Mouse (Mus musculus) kidney, postnatal 0 days (tissue): ENCODE measurements around the gene Fads3. TPM values are rescaled to one million over a fixed set of nuclear protein-coding genes. Genes with fewer than 3 reads are reported as not detected.

Source experiments
- ATAC-seq: fragments of 200-750 bp; cut with Nextera tagmentation; replicated peaks from 2 replicates; pipeline ENCODE4 v1.8.0; 2017; ENCODE audit warnings: low read depth, moderate number of reproducible peaks, moderate TSS enrichment, moderate library complexity; ENCODE audit not compliant: low FRiP score
- DNase-seq: peaks from one replicate; pipeline ENCODE4 v3.0.0-alpha.2; 2016; ENCODE audit warnings: low spot score
- H3K27ac ChIP-seq: fragments of 300-500 bp; sonication (generic); 2 replicates; pipeline ENCODE4 v1.5.1; 2014; ENCODE audit warnings: mild to moderate bottlenecking
- H3K27me3 ChIP-seq: fragments of 300-500 bp; sonication (generic); 2 replicates; pipeline ENCODE4 v1.6.1; 2014; ENCODE audit warnings: low read length, mixed read lengths; ENCODE audit not compliant: insufficient read depth
- H3K36me3 ChIP-seq: fragments of 300-500 bp; sonication (generic); 2 replicates; pipeline ENCODE4 v1.6.1; 2014; ENCODE audit warnings: low read length, mixed read lengths; ENCODE audit not compliant: insufficient read depth
- H3K4me1 ChIP-seq: fragments of 300-500 bp; sonication (generic); replicated peaks from 2 replicates; pipeline ENCODE4 v1.6.1; 2014; ENCODE audit warnings: antibody characterized with exemption, low read length, mixed read lengths; ENCODE audit not compliant: insufficient read depth
- H3K4me2 ChIP-seq: fragments of 300-500 bp; sonication (generic); 2 replicates; pipeline ENCODE4 v1.6.1; 2014; ENCODE audit warnings: mild to moderate bottlenecking, low read length, moderate library complexity, mixed read lengths
- H3K4me3 ChIP-seq: fragments of 300-500 bp; sonication (generic); replicated peaks from 2 replicates; pipeline ENCODE4 v1.5.1; 2014; ENCODE audit warnings: low read depth, low read length
- H3K9ac ChIP-seq: fragments of 300-500 bp; sonication (generic); 2 replicates; pipeline ENCODE4 v1.6.1; 2014; ENCODE audit warnings: low read depth, low read length
- H3K9me3 ChIP-seq: fragments of 300-500 bp; sonication (generic); replicated peaks from 2 replicates; pipeline ENCODE4 v1.6.1; 2016; ENCODE audit warnings: low read length, inconsistent platforms, mixed read lengths
- CTCF ChIP-seq: IDR thresholded peaks from 2 replicates; pipeline ENCODE4 v1.5.1; 2016; ENCODE audit warnings: antibody characterized with exemption, low read depth, mild to moderate bottlenecking, moderate library complexity
- WGBS: fragments of 180-500 bp; shearing (Covaris S2); extraction: QIAGEN DNeasy Blood & Tissue Kit; methylation state at CpG from one replicate; pipeline ENCODE4 v1.1.7; 2014; 5-methylcytosine and 5-hydroxymethylcytosine counted together
- polyA plus RNA-seq: library from polyadenylated mRNA; unstranded; fragments of >200 nt; fragmentation: Nextera tagmentation; extraction: Ambion mirVana; gene quantifications from 2 replicates; pipeline ENCODE4 v1.2.1, GENCODE M21; 2015

Fads3 gene
- polyA plus RNA-seq, 1 experiment from 2014 or later, result 35.0 TPM

DNA sequence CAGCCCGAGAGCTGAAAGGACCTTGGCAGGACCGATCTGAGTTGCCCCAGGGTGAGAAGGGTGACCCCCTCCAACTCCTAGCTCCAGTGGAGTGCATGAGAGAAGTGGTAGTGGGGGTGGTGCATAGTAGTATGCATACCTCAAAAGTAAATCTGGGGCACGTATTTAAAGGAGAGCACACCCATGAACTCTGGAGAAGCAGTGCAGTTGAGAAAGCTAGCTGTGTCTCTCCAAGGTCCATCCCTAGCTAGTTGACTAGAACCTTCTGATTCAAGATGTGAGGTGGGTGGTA lies 22.9 kb upstream of the Fads3 start:
- WGBS, result 0% methylated on average over 3 of the region's 3 CpGs
- ATAC-seq (0 out of 2 replicates have a peak, but pooled peaks have one; percentile 5), DNase-seq (no peak)
- peak overlapping the region; percentile 65 for H3K9ac ChIP-seq
- no peaks in the 10 kb centered on the region for H3K9me3 ChIP-seq
- peak overlapping the region; percentile 37; the same call in 1 of the 2 replicates for H3K27ac ChIP-seq
- no peaks in the 10 kb centered on the region for H3K27me3 ChIP-seq
- H3K4me3 ChIP-seq, result peak overlapping the region; percentile 56
- H3K36me3 ChIP-seq, result no peaks in the 10 kb centered on the region
- H3K4me1 ChIP-seq, result peaks cover 28% of the 10 kb centered on the region
- peak overlapping the region; percentile 87 for H3K4me2 ChIP-seq
- no peak for TF ChIP-seq CTCF

DNA sequence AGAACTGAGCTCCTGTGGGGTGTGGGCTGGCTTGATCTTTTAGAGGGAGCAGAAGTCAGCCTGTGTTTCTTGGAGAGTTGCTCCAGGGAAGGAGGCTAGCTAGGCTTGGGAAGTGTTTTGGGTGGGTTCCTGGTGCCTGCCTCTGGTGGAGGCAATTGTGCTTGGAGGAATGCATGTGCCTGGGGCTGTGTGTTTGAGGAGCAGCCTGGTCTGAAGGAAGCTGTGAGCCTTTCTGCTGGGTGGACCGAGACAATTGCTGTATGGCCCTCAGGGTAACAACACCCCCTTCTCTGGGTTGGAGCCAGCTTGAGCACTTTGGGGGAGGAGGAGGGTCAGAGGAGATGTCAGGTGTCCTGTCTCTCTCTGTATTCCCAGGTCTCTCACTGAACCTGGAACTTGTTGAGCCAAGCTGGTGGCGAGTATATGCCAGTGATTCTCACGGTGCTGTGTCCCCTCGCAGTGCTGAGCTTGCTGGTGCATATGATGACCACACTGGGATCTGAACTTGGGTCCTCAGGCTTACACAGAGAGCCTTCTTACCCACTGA lies 22.1 kb upstream of the Fads3 start:
- no peak for TF ChIP-seq CTCF
- Histone ChIP-seq H3K4me3 (peak overlapping the region; percentile 56), H3K4me2 (peak overlapping the region; percentile 87), H3K9me3 (no peaks in the 10 kb centered on the region), H3K9ac (peak overlapping the region; percentile 65; the same call in 1 of the 2 replicates), H3K36me3 (no peaks in the 10 kb centered on the region), H3K27ac (no peak overlapping the region), H3K27me3 (no peaks in the 10 kb centered on the region), H3K4me1 (peaks cover 23% of the 10 kb centered on the region)
- 55% methylated on average over 4 of the region's 4 CpGs for WGBS
- DNase-seq (no peak), ATAC-seq (no peak)

DNA sequence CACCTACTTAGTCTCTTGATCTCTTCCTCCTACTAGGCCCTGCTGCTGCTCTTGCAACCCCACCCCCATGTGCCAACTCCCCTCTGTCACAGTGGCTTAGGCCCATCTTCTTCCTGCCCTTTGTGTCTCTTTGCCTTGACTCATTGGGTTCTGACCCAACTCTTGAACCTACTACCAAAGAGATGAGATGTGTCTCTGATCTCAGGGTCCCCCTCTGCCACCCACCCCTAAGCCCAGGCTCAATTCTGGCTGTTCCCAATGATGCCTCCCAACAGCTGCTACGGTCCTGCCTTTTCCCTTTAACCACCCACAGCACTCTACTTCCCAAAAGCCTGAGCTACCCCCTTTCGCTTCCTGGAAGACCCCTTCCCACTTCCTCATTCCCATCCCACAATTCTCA lies 19.4 kb upstream of the Fads3 start:
- DNase-seq, result no peak
- Histone ChIP-seq H3K4me3 (no peak overlapping the region), H3K27ac (no peak overlapping the region), H3K27me3 (no peaks in the 10 kb centered on the region), H3K9ac (no peak overlapping the region), H3K36me3 (no peaks in the 10 kb centered on the region), H3K4me2 (no peak overlapping the region), H3K9me3 (no peaks in the 10 kb centered on the region), H3K4me1 (peaks cover 27% of the 10 kb centered on the region)
- 53% methylated on average over 2 of the region's 2 CpGs for WGBS
- TF ChIP-seq CTCF, result no peak
- ATAC-seq, result no peak

DNA sequence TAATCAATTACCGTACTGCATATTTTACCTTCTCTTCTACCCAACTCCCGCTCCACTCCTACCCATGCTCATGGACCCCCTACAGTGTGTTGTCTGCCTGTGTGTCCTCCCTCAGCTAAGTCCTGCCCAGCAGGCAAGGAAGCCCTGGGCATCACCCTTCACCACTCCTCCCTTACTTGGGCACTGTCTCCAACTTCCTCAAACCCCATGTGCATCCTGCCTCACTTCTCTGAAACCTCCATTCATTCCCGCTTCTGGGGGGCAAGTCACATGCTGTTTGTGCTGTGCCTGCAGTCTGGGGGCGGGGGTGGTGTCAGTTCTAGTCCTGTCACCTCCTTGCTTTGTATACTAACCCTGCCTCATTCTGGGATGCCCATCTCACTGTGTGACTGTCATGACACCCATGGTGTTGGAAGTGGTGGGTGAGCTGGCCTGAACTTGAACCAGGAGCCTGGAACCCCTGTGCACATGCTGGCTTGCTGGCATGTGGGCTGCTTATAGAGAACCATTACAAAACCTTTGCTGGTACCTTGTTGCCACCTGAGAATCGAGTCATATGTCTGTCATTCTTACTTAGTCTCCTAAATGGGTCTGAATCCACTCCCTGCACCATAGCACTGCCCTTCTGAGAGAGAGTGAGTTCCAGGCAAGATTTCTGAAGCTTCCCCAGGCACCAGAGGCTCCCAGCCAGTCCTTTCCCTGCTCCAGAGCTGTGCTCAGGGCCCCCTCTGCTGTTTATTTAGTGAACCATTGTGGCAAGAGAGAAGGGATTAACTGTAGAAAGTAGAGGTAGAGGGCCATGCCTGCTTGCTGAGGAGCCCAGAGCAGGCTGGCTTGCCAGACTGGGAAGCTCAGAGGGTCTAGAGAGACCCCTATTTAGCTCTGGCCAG lies 18.7 kb upstream of the Fads3 start:
- WGBS, result 64% methylated on average over 5 of the region's 5 CpGs
- Histone ChIP-seq H3K4me1 (peaks cover 27% of the 10 kb centered on the region), H3K27me3 (no peaks in the 10 kb centered on the region), H3K36me3 (0 out of 2 replicates have a peak, but pooled peaks cover 4% of the 10 kb centered on the region), H3K9me3 (no peaks in the 10 kb centered on the region), H3K4me3 (no peak overlapping the region), H3K9ac (no peak overlapping the region), H3K4me2 (no peak overlapping the region), H3K27ac (peak overlapping the region; percentile 80)
- DNase-seq (peak; percentile 82), ATAC-seq (no peak)
- peak; percentile 80 for TF ChIP-seq CTCF

DNA sequence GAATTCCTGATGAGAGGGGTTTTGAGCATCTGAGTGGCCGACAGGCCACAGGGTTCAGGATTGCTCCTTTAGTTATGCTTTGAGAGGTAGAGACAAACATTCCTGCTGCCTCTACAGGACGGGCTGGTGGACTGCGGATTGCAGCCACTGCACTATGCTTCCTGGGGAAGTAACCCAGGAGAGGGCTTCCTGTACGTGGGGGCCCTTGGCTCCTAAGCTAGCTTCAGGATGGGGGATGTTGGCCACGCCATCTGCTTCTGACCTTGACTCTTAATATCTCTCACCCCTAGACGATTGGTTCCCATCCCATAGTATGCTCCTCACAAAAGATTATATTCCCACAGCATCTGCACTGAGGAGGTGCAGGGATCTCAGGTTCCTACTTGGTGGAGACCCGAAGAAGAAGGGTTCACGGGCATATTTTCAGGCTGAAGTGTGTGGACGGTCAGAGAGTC lies 18.0 kb upstream of the Fads3 start:
- Histone ChIP-seq H3K9me3 (no peaks in the 10 kb centered on the region), H3K27me3 (no peaks in the 10 kb centered on the region), H3K9ac (no peak overlapping the region), H3K36me3 (0 out of 2 replicates have a peak, but pooled peaks cover 10% of the 10 kb centered on the region), H3K27ac (peak overlapping the region; percentile 80), H3K4me1 (peaks cover 26% of the 10 kb centered on the region), H3K4me2 (no peak overlapping the region), H3K4me3 (no peak overlapping the region)
- no peak for ATAC-seq
- 58% methylated on average over 9 of the region's 9 CpGs for WGBS
- TF ChIP-seq CTCF, result no peak
- DNase-seq, result peak; percentile 34

DNA sequence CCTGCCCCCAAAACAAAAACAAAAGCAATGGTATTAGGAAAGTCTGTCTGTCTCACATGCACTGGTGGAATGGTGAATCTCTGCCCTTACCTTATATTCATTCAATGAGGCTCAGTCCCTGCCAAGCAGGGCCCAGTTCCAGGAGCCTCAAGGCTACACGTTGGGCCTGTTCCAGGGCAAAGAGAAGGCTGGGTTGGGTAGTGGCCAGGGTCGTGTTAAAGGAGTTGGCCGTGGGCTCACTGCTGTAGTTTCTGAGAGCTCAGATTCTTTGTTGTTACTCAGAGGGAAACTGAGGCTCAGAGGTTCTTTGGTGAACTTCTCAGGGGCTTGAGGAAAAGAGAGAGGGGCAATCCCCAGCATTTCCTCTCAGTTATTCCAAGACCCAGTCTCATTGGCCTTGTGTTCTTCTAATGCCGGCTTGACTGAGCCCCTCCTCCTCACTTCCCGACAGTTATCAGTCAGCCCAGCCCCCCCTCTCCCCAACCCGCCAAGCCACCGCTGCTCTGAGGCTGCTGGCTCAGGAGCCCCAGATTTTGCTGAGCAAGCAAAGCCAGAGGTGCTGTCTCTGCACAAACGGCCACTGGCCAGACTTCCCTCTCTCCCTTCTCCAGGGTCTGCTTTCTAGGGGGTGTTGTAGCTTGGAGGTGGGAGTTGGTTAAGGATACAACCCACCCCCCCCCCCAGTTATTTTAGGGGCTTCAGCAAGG lies 16.0 kb upstream of the Fads3 start:
- DNase-seq (peak; percentile 57), ATAC-seq (no peak)
- H3K4me1 ChIP-seq, result peaks cover 20% of the 10 kb centered on the region
- H3K4me2 ChIP-seq, result no peak overlapping the region
- WGBS, result 13% methylated on average over 8 of the region's 8 CpGs
- H3K9ac ChIP-seq, result peak overlapping the region; percentile 18; the same call in 1 of the 2 replicates
- H3K27me3 ChIP-seq, result no peaks in the 10 kb centered on the region
- TF ChIP-seq CTCF, result no peak
- H3K9me3 ChIP-seq, result no peaks in the 10 kb centered on the region
- 0 out of 2 replicates have a peak, but pooled peaks cover 11% of the 10 kb centered on the region for H3K36me3 ChIP-seq
- H3K27ac ChIP-seq, result peak overlapping the region; percentile 72
- H3K4me3 ChIP-seq, result no peak overlapping the region
